Mouse (Mus musculus): ENCODE results near the gene Taar4. TPM values are rescaled to one million over a fixed set of nuclear protein-coding genes. Genes with fewer than 3 reads are reported as not detected.

The Taar4 gene
- polyA plus RNA-seq, 1 experiment from 2014 or later, result not detected

DNA sequence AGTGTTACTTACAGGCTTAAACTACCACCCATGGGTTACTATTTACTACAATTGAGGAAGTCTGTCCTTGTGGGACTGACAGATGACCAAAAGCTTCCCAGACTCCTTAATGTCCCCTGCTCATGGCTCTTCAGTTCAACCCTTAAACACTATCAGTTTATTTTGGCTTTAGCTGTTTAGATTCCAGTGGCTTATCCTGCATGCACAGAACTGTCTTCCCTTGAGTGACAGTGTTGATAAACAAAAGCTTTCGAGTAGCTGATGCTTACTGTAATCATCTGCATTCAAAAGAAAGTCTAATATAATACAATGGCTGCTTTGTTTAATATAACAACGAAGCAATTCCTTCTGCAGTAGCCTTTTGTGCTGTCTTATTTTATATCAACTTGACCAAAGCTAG, 46.7 kb downstream of the Taar4 start:
- H3K4me2 ChIP-seq (ENCODE audit: low read length), result no peak overlapping the region
- no peak overlapping the region for H3K4me3 ChIP-seq (ENCODE audit: control insufficient read depth in 1 of 2, insufficient read depth in 1 of 2, low read depth in 1 of 2, low read length in 2 of 2)
- no peaks in the 10 kb centered on the region for H3K9me3 ChIP-seq (ENCODE audit: control insufficient read depth, low read length)
- H3K27me3 ChIP-seq (ENCODE audit: control insufficient read depth, insufficient read depth, low read length), result no peaks in the 10 kb centered on the region
- no peaks in the 10 kb centered on the region for H3K36me3 ChIP-seq (ENCODE audit: control insufficient read depth, insufficient read depth, low read length)
- peaks cover 0 to 3% of the 10 kb centered on the region in 2 experiments; a peak in 1 of 4 replicates for H3K4me1 ChIP-seq (ENCODE audit: control insufficient read depth in 2 of 2, insufficient read depth in 2 of 2, low read length in 2 of 2)
- ATAC-seq (ENCODE audit: insufficient number of reproducible peaks, insufficient read depth, low FRiP score, low read depth), result no peak
- no peak overlapping the region for H3K27ac ChIP-seq (replicated peaks in 1 of 2; ENCODE audit: control insufficient read depth in 1 of 2, insufficient read depth in 1 of 2, low read depth in 2 of 2, low read length in 2 of 2)
- 34% methylated on average over 2 of the region's 2 CpGs for WGBS
- no peak overlapping the region for H3K9ac ChIP-seq (ENCODE audit: low read length)

DNA sequence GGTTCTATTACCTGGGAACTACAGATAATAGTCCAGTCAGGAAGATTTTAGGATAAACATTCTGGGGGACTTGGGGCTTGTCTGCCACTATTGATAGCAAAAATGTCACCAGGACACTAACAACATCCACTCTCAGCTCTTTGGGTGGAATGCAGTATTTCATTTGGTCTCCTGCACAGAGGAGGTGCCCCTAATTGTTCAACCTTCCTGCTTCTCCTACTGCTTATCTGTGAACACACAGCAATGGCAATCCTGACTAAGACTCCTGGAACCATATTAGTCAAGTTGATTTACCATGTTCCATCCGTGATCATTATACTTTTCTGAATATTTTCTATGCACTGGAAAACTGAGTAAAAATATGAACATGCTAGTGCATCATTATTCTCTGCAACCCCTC, 47.8 kb downstream of the Taar4 start:
- H3K9me3 ChIP-seq (ENCODE audit: control insufficient read depth, low read length), result no peaks in the 10 kb centered on the region
- no peaks in the 10 kb centered on the region for H3K27me3 ChIP-seq (ENCODE audit: control insufficient read depth, insufficient read depth, low read length)
- H3K4me1 ChIP-seq (ENCODE audit: control insufficient read depth in 2 of 2, insufficient read depth in 2 of 2, low read length in 2 of 2), result peaks cover 0 to 3% of the 10 kb centered on the region in 2 experiments; a peak in 1 of 4 replicates
- H3K9ac ChIP-seq (ENCODE audit: low read length), result no peak overlapping the region
- 74% methylated on average over 1 of the region's 1 CpGs for WGBS
- no peak overlapping the region for H3K27ac ChIP-seq (replicated peaks in 1 of 2; ENCODE audit: control insufficient read depth in 1 of 2, insufficient read depth in 1 of 2, low read depth in 2 of 2, low read length in 2 of 2)
- no peaks in the 10 kb centered on the region for H3K36me3 ChIP-seq (ENCODE audit: control insufficient read depth, insufficient read depth, low read length)
- no peak overlapping the region for H3K4me2 ChIP-seq (ENCODE audit: low read length)
- no peak for ATAC-seq (ENCODE audit: insufficient number of reproducible peaks, insufficient read depth, low FRiP score, low read depth)
- no peak overlapping the region for H3K4me3 ChIP-seq (ENCODE audit: control insufficient read depth in 1 of 2, insufficient read depth in 1 of 2, low read depth in 1 of 2, low read length in 2 of 2)

Other genes with a start within 250 kb of the Taar4 start
- 113 and 122 TPM in 2 replicates for gene Rps12, start 173.2 kb upstream of the Taar4 start, polyA plus RNA-seq (2014; fragmentation: Nextera tagmentation; extraction: Ambion mirVana)
- 9.3 and 11.4 TPM in 2 replicates for gene Slc18b1, start 163.5 kb upstream of the Taar4 start, polyA plus RNA-seq (2014; fragmentation: Nextera tagmentation; extraction: Ambion mirVana)
- gene Vnn3, start 109.0 kb upstream of the Taar4 start, polyA plus RNA-seq (2014; fragmentation: Nextera tagmentation; extraction: Ambion mirVana), result 0.15 and 0.43 TPM in 2 replicates
- gene Vnn1, start 65.8 kb upstream of the Taar4 start, polyA plus RNA-seq (2014; fragmentation: Nextera tagmentation; extraction: Ambion mirVana), result 3.7 and 4.5 TPM in 2 replicates
- not detected in 2 replicates for gene Taar1, start 40.1 kb upstream of the Taar4 start, polyA plus RNA-seq (2014; fragmentation: Nextera tagmentation; extraction: Ambion mirVana)
- not detected in 2 replicates for gene Taar2, start 21.9 kb upstream of the Taar4 start, polyA plus RNA-seq (2014; fragmentation: Nextera tagmentation; extraction: Ambion mirVana)
- gene Taar3, start 10.9 kb upstream of the Taar4 start, polyA plus RNA-seq (2014; fragmentation: Nextera tagmentation; extraction: Ambion mirVana), result not detected in 2 replicates
- not detected in 2 replicates for gene Taar5, start 10.2 kb downstream of the Taar4 start, polyA plus RNA-seq (2014; fragmentation: Nextera tagmentation; extraction: Ambion mirVana)
- not detected in 2 replicates for gene Taar6, start 25.2 kb downstream of the Taar4 start, polyA plus RNA-seq (2014; fragmentation: Nextera tagmentation; extraction: Ambion mirVana)
- gene Taar7a, start 33.0 kb downstream of the Taar4 start, polyA plus RNA-seq (2014; fragmentation: Nextera tagmentation; extraction: Ambion mirVana), result not detected in 2 replicates
- gene Taar7b, start 39.4 kb downstream of the Taar4 start, polyA plus RNA-seq (2014; fragmentation: Nextera tagmentation; extraction: Ambion mirVana), result not detected in 2 replicates
- not detected in 2 replicates for gene Taar7d, start 66.7 kb downstream of the Taar4 start, polyA plus RNA-seq (2014; fragmentation: Nextera tagmentation; extraction: Ambion mirVana)
- gene Taar7e, start 77.1 kb downstream of the Taar4 start, polyA plus RNA-seq (2014; fragmentation: Nextera tagmentation; extraction: Ambion mirVana), result not detected in 2 replicates
- not detected in 2 replicates for gene Taar7f, start 89.0 kb downstream of the Taar4 start, polyA plus RNA-seq (2014; fragmentation: Nextera tagmentation; extraction: Ambion mirVana)
- gene Taar8a, start 116.0 kb downstream of the Taar4 start, polyA plus RNA-seq (2014; fragmentation: Nextera tagmentation; extraction: Ambion mirVana), result not detected in 2 replicates
- gene Taar8b, start 131.8 kb downstream of the Taar4 start, polyA plus RNA-seq (2014; fragmentation: Nextera tagmentation; extraction: Ambion mirVana), result not detected in 2 replicates
- gene Taar8c, start 141.4 kb downstream of the Taar4 start, polyA plus RNA-seq (2014; fragmentation: Nextera tagmentation; extraction: Ambion mirVana), result not detected in 2 replicates
- not detected in 2 replicates for gene Taar9, start 149.0 kb downstream of the Taar4 start, polyA plus RNA-seq (2014; fragmentation: Nextera tagmentation; extraction: Ambion mirVana)
- gene Stx7, start 188.8 kb downstream of the Taar4 start, polyA plus RNA-seq (2014; fragmentation: Nextera tagmentation; extraction: Ambion mirVana), result 87.4 and 91.7 TPM in 2 replicates